Mouse (Mus musculus): Measurements from ENCODE around the gene Gimd1.

The Gimd1 gene

GRCm38 (mm10) chr3:132629601-132630239, at the start of gene Gimd1:
Gimd1 (plus strand) TSS chr3:132629820.
- in situ Hi-C loops (cut with MboI): no loop called here

DNA sequence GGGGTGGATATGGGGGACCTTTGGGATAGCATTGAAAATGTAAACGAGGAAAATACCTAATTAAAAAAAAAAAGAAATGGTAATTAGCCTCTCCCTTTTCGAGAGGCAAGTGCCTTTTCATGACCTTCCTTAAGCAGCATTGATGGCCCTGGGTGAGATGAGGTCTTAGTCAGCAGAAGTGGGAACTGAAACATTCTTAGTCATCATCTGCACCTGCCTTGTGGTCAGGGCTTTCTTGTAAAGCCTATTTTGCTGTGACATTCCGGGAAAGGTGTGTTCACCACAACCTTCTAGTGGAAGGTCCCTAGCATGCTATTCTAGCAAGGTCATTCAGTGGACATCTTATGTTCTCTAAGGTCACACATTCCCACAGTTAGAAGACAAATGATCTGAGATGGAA, 48.4 kb upstream of the Gimd1 start:
- in situ Hi-C loops (cut with MboI): no loop called here

DNA sequence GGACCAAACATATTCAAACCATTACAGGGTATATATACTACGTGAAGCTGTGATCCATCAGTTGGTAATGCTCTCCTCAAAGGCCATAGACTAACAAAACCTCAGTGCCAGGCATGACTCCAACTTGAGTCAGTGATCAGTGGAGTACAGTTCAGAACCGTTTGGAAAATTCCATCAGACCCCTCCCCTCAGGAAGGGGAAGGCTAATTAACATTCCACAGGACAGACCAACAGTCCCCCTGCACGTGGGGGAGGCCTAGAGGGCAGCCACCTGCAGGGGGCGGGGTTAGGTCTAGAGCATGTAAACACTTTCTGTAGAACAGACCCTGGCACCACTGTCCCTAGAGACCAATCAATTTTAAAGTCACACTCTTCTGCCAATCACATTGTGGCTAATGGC, 47.3 kb upstream of the Gimd1 start:
- in situ Hi-C loops (cut with MboI): no loop called here

DNA sequence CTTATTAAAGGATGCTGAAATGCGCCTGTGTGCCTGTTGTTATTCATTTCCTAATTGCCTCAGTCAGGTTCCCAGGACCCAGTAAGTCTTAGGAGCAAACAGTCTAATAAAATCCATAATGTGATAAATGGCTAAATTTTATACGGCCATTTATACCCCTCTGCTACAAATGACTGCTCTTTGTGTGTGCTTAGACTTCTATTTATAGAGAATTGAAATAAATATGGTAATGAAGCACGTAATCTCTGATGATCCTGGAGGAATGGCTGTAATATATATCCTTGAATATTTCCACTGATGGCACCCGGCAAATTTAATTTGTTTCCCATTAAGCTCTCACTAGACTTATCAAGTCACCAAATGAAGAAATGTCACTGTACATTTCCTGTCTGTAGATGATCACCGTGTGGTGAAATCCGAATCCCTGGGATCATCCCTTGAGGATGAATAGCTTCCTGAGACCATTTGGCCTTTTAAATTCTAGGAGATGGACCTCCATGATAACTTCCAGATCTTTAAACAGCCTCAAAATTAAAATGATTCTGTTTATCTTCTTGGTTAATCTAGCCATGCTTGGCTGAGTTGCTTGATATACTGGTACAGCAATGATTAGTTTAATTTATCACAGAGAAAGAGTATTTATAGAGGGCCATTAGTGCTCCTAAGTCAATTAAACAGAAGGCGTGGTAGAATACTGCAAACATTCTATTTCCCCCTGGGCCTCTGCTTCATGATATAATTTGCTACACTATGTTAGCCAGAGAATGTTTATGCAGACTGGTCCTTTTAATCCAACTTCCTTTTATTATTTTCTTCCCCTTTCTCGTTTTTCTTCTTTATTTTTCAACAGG, 44.3 kb upstream of the Gimd1 start:
- in situ Hi-C loops (cut with MboI): no loop called here

DNA sequence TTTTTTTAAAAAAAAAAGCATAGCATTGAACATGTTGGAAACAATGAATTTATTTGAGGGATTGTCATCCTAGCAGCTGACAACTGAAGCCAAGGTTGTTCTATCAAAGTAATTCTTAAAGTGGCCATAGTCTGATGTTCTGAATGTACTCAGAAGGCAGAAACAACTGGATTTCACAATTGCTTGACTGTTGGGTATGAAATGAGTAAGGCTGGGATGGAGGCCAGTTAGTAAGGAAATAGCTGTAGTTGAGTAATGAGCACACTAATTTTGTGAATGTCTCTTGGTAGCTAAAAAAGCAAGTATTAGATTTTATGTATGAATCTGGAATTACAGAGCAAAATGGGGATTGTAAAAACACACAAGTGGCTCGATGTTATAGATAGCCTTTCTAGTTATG, 41.5 kb upstream of the Gimd1 start:
- in situ Hi-C loops (cut with MboI): no loop called here

DNA sequence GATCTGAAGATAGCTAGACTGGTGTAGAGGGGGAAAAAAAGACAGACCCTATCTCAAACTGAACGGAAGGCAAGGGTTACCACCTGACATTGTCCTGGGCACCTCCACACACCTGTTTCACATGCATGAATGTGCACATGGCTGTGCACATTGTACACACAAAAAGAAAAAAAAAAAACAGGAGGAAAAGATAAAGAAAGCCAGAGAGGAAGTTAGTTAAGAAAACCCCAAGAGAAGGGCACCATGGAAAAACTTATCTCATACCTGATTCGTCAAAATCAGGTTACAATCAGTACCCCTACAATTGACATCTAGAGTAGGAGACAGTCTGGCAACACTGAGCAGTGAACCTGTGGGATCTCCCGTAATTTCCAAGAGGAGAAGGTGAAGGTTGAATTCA, 39.6 kb upstream of the Gimd1 start:
- in situ Hi-C loops (cut with MboI): no loop called here

DNA sequence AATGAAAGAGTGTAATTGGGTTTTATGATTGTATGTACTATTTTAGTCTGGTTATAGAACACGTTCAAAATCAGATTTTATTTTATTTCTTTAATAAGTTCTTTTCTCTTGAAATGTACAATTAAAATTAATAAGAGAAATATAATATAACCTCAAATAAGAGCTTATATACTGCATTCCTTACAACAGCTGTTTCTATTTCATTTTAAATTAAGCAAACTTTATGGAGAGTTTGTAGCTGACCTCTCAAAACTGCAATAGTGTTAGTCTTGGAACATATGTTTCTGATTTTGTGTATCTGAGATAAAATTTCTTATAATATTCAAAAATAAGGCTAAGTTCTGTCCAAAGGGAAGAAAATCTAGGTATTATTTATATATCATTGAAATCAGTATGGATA, 39.0 kb upstream of the Gimd1 start:
- in situ Hi-C loops (cut with MboI): no loop called here

DNA sequence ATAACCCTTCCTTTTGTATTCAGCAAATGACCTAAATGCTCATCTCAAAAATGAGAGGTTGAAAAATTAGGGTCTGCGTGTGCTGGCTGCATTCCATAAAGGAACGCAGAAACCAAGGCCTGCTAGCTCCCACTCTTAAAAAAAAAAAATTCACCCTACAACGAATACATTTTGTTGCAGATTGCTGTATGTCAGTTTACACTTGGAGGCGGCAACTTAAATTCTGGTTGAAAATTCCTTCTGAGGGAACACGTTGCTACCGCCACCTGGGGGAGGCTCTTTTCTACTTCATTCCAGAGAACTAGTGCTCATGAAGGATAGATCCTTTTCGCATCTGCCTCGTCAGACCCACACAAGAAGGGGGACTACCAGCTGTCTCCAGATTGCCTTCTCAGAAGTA, 879 bp upstream of the Gimd1 start:
- in situ Hi-C loops (cut with MboI): no loop called here

- in situ Hi-C loops (cut with MboI): no loop called here
Observed at GRCm38 (mm10) chr3:132633261-132633660, 3.6 kb downstream of the Gimd1 start.

- in situ Hi-C loops (cut with MboI): no loop called here
Observed at GRCm38 (mm10) chr3:132637080-132637479, 7.5 kb downstream of the Gimd1 start.

- in situ Hi-C loops (cut with MboI): no loop called here
Observed at GRCm38 (mm10) chr3:132644071-132644470, 14.5 kb downstream of the Gimd1 start.

- in situ Hi-C loops (cut with MboI): no loop called here
Observed at GRCm38 (mm10) chr3:132646814-132647213, 17.2 kb downstream of the Gimd1 start.

DNA sequence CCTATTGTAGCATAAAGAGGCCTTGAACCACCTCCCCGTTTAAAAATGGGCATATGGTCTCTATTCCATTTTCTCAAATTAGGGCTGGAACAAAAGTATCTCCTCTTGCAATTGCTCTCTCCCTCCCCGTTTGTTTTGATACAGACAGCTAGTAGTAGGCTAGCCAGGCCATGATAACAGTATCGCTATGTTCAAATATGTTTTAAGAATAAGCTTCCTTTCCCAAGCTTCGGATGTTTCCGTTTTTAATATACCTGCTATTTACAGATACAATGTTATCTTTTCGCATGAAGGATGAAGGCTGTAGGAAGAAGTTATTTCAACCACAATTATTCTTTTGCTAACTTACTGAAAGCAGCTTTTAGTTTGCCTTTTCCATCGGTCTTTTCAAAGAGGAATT, 19.7 kb downstream of the Gimd1 start:
- in situ Hi-C loops (cut with MboI): no loop called here

DNA sequence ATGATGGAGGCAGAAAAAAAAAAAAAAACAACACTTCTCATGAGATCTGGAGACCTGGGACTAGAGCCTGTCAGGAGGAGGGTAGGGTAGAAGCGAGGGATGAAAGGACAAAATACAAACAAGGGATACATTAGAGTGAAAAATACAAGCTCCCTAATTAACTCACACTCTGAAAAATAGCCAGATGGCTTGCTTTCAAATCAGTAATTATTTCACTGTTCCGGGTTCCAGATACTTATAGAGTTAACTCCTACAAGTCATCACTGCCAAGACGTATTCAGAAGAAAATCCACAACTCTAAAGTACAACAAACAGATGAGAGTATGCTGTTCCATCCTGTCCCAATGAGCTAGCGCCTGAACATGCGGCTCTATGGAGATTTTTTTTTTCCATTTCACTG, 20.6 kb downstream of the Gimd1 start:
- in situ Hi-C loops (cut with MboI): no loop called here

GRCm38 (mm10) chr3:132651776-132652175, 22.2 kb downstream of the Gimd1 start:
- in situ Hi-C loops (cut with MboI): no loop called here

GRCm38 (mm10) chr3:132653959-132654358, 24.3 kb downstream of the Gimd1 start:
- in situ Hi-C loops (cut with MboI): no loop called here

DNA sequence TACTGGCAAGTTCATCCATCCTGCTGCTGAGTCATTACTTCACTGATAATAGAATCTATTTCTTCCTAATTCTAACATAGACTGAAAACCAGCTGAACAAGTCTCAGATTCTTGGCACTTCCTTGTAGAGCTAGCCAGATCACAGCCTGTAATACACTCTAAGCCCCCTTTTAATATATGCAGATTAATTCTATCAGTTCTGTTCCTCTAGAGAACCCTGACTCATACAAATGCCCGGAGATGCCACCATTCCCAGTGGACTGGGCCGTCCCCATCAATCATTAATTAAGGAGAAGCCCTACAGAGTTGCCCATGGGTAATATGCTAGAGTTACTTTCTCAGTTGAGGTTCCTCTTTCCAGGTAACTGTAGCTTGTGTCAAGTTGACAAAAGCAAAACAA, 26.3 kb downstream of the Gimd1 start:
- in situ Hi-C loops (cut with MboI): no loop called here

DNA sequence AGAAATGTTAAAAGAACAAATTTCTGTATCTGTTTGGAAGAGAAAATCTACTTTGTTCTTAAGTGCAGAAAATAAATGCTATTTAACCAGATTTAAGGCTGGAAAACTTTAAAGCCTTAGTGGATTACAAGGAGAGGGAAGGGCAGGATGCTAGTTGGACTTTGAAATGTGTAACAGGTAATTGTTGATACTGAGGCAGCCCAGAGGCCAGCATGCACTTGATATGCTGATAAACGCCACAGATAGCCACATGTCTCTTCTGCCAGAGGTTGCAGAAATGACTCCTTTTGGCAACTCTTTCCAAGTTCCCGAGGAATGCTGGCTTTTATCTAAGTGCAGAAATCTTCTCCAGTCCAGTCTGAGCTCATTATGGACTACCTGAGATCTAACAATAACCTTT, 47.9 kb downstream of the Gimd1 start:
- in situ Hi-C loops (cut with MboI): no loop called here

DNA sequence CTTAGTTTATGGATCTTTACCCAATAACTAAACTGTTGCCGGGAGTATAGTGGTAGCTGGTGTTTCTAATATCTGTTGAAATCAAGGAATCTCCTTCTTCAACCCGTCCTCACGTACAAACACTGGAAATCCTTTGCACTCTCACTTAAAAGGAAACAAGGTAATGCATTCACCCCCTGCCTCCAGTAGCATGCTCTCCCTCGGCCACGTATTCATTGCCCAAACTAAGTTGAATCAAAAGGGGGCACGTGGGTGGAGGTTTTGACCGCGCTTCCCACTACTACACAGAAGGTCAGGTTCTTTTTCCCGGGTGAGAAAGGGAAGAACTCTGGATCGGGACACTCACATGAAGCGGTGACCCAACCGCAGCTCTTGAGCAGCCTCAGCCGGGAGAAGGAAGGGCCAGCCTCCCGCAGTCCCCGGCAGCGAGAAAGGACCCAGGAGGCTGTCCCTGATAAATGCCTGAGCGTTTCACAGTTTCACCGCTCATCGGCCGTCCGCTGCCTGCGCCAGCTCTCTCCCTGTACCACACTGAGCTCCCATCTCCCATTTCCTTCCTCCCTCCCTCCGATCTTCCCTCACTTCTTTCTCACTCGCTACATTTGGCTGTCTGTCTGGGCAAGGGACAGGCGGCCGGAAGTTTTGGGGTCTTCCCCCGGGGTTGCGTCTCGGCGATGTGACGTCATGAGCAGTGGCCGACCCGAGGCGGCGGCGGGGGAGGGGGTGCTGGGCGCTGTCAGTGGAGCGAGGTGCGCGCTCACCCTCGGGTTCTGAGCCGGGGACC, 54.0 kb downstream of the Gimd1 start, which contains the start of gene Tbck:
Tbck (plus strand) TSS at position 698 of the 784 bp plus-strand sequence.
- in situ Hi-C loops (cut with MboI): loop anchor here (10.0 kb wide), 1 partner anchor 411 kb away; the partner anchor contains the start of genes Gstcd and Ints12

GRCm38 (mm10) chr3:132684231-132684928, 54.8 kb downstream of the Gimd1 start, which contains the start of gene Aimp1:
Aimp1 (minus strand) TSS chr3:132684370.
- in situ Hi-C loops (cut with MboI): loop anchor here (10.0 kb wide), 1 partner anchor 410 kb away; the partner anchor contains the start of genes Gstcd and Ints12
